Mouse (Mus musculus): ENCODE results near the gene Gm37240.
A peak's percentile ranks its signal among the peaks of the same experiment; 100 is the strongest.

Gene Gm37240

DNA sequence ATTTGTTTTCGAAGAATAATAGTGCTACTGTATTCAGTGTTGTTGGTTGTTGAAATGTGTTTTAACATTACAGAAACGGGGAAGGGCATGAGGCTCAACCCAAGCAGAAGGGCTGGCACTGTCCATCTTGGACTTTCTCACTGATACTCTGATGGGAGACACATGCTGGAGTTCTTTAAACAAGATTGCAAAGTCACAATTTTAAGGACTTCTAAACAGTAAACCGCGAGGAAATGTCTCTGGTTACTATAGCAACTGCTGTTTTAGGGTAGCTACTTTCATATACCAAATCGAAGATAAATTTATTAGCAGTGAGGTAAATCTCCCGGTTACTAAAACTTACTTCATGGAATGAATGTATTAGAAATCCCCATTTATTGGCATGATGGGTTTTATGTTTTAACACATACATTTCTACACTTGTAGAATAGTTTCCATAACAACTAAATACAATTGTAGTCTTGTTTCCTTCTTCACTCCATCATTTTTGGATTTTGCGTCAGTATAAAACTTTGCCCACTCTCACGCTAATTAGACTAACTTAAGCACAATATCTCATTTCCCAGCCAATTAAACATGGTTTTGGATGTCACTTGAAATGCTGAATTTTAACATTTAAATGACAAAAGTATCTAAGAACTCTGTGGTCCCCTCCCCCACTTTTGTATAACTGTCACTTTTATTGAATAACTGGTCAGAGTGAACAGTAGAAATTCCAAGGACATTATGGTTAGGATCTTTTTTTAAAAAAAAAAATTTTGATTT, 932.1 kb downstream of the Gm37240 start:
- no peak for DNase-seq (ENCODE audit: low read depth, low spot score)

DNA sequence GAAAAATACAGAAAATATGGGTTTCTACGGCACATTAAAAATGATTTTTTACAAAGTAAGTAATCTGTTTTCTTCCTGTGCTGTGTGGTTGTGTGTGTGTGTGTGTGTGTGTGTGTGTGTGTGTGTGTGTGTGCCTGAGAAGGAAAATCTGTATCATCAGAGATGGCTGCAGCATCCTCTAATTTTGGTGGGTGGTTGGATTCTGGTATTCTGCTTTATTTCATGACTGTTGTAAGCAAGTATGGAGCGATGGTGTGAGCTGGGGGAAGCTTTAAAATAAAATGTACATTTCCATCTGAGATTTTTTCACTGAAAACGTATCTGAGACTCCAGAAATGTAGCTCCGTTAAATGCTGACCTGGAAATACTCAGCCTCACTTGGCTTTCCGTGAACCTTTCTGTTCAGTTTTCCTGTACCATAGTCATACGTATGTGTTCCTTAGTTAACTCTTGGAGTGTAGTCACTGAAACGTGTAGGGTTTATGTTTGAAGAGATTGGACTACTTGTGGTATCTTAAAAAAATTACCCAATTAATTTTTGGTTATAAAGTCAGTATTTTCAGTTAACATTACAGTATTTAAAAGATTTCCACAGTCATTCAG, 934.6 kb downstream of the Gm37240 start:
- DNase-seq (ENCODE audit: low read depth, low spot score): peak; percentile 33

DNA sequence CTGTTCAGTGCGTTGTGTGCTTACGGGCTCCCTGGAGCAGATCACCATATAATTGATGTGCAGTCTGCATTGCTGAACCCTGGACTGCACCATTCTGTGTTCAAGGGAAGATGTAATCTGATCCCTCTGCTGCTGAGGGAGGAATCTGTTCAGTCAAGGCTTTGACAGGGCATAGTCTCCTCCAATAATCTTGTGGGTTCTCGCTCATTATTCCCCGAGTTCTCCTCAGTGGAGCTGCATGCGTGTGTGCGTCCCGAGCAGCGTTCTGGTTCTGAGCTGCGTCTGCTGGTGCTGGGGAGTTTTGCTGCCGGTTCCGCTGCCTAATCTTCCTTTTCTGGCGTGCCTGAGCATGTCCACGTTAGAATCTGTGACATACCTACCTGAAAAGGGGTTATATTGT, 935.2 kb downstream of the Gm37240 start:
- peak; percentile 96 for DNase-seq (ENCODE audit: low read depth, low spot score)

DNA sequence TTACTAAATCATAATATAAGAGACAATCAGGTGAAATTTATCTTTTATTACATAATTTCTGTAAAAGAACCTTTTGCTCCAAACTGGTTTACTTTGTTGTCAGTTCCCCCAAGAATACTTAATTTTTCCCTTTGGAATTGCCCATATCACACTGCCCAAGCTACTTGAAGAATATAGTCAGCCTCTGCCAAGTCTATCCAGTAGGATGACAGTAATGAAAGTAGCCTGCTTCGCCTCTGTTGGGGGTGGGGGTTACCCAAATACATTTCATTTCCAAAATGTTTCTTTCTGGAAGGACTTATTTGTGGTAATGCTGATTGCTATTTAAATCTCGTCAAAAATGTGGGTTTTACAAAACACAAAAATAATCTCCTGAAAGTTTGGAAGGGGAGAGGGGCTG, 935.6 kb downstream of the Gm37240 start:
- no peak for DNase-seq (ENCODE audit: low read depth, low spot score)

DNA sequence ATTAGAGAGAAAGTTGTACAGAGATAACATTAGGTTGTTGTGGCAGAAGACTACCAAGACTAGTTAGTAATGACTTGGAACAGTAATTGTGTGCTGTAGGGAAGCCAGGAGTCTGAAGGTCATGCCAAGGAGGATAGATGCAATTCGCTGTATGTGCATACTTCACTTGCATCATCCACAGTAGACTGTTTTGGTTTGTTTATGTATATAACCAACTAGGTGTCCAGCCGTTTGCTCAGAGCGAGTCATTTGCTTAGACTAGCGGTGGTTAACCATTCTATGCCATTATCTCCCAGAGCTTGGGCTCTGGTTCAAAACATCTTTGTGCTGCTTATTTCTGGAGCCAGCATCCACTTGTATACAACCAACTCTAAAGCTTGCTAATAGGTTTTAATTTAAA, 937.9 kb downstream of the Gm37240 start:
- DNase-seq (ENCODE audit: low read depth, low spot score): peak; percentile 81

- no peak for DNase-seq (ENCODE audit: low read depth, low spot score)
These were observed 940.9 kb downstream of the Gm37240 start for GRCm38 (mm10) chr3:84946381-84946780.

DNA sequence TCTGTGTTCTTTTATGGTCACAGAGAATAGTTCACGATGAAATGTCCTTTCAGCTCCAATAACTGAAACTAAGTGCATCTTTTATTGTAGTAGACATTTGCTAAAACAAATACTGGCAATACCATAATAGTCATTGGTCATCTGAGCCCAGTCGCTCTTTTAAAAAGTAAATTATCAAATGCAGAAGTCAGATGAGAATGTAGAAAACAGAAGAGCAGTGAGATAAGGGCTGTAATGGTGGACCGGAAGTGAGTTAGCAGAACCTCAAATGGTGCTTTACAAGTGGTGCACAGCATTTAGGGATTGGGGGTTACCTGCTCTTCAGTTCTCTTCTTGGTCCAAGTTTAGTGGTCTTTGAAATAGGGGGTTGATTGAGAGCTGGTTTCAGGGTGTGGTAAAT, 942.4 kb downstream of the Gm37240 start:
- DNase-seq (ENCODE audit: low read depth, low spot score): no peak

DNA sequence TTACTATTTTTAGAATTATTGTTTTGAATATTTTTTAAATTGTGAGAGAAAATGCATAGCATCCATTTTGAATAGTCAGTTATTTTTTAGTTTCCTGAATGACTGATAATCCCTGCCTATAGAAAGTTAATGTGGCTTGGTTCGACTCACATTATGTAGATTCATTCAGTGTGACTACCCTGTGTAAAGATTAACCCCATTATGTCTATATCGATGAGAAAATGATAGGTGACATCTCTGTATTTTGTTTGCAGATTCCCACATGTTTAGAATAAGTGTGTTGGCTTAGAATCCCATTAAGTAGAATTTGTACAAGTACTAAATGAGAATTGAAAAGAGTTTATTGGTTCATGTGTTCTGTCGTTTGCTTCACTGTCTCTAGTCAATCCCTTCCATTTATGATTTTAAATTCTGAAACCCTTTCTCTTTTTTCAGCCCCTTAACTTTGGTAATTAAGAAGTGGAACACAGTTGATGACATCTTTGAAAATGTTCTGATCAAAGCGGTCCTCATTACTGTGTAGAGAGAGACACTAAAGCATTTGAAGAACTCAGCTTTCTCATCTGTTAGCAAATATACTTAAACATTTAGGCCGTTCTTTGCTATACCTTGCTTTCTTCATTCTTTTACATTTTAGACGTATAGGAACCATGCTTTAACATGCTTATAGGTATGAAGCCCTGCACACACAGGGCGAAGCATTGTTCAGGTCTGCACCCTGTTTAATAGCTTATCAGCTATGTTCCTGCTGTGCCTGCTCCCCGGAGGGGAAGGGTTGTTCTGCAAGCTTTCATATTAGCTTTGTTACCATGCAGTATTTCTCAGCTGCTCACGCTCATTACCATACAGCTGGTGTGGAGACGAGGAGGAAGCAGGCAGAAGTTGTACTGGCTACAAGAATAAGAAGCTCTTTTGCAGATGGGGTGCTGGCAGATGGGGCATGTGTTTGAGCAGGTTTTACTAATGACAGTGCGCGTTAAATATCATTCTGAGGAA, 949.7 kb downstream of the Gm37240 start:
- DNase-seq (ENCODE audit: low read depth, low spot score): no peak

DNA sequence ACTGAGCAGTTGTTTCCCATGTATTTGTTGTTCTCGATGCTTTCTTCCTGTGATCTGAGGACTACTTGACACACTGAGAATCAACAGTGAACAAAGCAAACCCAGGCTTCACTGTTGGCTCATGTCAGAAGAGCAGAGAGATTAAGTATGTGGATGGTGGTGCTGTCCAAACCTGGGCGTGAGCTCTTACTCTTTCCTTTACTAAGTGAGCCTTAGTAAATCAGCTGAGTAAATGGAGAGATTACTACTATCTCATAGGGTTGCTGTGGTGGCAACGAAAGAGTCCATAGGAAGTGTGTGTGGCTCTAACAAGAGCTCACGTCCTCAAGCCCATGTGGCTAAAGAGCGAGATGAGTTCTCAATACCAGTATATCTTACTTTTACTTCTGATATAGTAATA, 950.4 kb downstream of the Gm37240 start:
- no peak for DNase-seq (ENCODE audit: low read depth, low spot score)

DNA sequence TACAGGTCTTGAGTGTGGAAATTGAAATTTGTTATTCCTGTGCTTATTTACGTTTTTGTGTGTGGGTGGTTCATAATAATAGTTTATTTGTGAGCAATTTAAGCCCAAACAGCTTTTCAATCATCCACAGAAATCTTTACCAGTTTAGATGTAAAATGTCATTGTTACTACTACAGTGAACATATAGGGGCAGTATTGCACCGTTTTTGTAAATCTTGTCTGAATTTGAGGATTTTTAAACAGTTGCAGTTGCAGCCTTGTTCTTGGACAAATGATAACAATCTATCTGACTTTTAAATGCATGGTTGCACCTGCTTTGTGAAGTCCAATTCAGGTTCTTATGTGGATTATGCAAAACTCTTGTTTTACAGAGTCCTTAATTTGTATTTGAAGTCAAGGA, 951.1 kb downstream of the Gm37240 start:
- peak; percentile 68 for DNase-seq (ENCODE audit: low read depth, low spot score)

GRCm38 (mm10) chr3:84935729-84936128, 951.6 kb downstream of the Gm37240 start:
- DNase-seq (ENCODE audit: low read depth, low spot score): peak; percentile 84

GRCm38 (mm10) chr3:84930683-84931082, 956.6 kb downstream of the Gm37240 start:
- DNase-seq (ENCODE audit: low read depth, low spot score): no peak

DNA sequence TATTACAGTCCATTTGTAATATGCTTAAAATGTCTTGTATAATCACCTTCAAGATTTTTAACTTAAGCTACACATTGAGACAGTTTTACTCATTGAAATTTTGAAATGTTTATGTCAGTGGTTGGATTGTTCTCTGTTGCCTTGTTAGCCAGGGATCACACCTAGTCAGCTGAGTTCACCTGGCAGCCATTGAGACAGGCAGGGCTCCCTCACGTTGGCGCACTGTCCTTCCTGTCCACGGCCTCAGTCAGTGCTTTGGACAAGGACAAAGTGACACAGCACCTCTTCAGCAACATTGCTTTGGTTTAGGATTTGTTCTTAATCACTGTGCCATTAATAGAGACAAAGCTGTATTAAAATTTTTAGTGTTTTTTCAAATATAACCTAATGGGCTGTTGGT, 958.1 kb downstream of the Gm37240 start:
- no peak for DNase-seq (ENCODE audit: low read depth, low spot score)

DNA sequence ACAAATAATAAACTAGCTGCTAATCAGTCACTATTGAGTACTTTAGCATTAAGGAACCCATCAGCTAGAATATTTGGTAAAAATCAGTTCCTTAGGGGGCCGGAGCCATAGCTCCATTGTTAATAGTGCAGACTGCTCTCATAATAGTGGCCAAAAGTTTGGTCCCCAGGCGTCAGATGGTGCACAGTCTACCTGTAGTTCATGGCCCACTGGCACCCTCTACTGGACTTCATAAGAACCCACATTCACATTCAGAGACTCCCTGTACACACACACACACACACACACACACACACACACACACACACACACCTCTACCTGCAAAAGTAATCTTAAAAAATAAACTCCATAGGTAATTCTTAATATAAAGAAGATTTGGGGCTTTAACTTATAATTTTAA, 959.4 kb downstream of the Gm37240 start:
- DNase-seq (ENCODE audit: low read depth, low spot score): no peak

DNA sequence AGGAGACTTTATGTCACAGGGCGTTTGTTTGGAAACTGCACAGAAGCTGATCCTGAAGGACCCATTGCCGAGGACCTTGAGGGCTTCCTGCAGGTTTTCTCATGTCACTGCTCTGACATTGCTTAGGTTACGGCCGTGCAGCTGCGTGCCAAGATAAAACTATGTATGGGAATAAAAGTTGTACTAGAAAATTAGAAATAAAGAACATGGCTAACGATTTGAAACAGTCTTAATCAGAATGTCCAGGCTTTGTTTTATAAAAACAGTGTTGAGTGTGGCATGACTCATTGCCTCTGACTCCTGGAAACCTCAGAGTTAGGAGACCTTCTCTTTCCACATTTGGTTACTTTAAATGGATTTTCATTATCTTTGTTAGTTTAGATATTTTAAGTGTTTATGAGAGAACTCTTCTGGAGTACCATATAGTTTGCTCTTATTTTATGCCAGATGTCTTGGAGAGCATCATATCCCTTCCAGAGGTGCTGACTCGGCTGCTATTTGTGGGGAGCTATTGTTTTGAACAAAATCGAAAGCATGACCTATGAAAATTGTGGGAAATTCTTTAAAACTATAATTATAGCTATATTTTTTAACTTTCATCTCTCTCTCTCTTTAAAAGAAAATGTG, 960.0 kb downstream of the Gm37240 start:
- peak; percentile 33 for DNase-seq (ENCODE audit: low read depth, low spot score)

GRCm38 (mm10) chr3:84926140-84926539, 961.2 kb downstream of the Gm37240 start:
- DNase-seq (ENCODE audit: low read depth, low spot score): no peak

GRCm38 (mm10) chr3:84925229-84925628, 962.1 kb downstream of the Gm37240 start:
- no peak for DNase-seq (ENCODE audit: low read depth, low spot score)

DNA sequence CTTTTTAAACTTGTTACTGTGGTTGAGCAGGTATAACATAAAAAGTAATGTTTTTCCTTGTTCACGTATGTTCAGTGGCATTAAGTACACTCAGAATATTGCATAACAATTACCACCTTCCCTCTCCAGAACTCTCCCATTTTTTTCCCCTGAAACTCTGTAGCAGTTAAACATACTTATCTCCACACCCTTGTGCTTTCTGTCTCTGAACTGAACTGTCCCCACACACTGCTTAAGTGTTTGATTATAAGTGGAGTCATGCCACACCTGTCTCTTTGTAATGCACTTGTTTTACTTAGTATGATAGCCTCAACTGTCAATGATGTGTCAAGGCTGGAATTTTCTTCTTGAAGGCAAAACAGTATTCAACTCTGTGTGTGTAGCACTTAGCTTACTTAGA, 963.6 kb downstream of the Gm37240 start:
- DNase-seq (ENCODE audit: low read depth, low spot score): no peak

DNA sequence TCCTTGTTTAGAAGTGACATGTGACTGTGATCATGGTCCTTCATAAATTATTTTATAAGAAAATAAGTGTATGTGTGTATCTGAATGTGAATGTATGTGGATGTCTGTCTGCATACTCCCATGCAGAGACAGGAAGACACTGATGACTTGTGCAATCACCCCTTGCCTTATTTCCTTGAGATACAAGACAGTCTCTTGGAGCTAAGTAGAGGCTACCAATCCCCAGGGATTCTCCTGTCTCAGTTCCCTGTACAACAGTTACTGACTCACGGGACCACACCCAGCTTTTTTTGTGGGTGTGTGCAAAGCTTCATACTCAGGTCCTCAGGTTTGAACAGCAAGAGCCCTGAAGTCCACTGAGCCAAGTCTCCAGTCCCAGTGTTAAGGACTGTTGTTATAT, 964.1 kb downstream of the Gm37240 start:
- peak; percentile 61 for DNase-seq (ENCODE audit: low read depth, low spot score)

- peak; percentile 80 for DNase-seq (ENCODE audit: low read depth, low spot score)
These were observed 965.5 kb downstream of the Gm37240 start for GRCm38 (mm10) chr3:84921704-84922420.
